Mouse (Mus musculus) G1E (cell line): Measurements from ENCODE around the gene Lrrc27.

Experiments
- CTCF ChIP-seq: IDR thresholded peaks from 2 replicates; pipeline ENCODE4 v1.5.1; 2012; ENCODE audit warnings: low read depth, low read length, inconsistent platforms, mixed read lengths
- GATA1 ChIP-seq: IDR thresholded peaks from 2 replicates; pipeline ENCODE4 v1.6.1; 2012; ENCODE audit warnings: borderline replicate concordance, low read length, inconsistent platforms, mixed read lengths

GRCm38 (mm10) chr7:139208773-139209095, 4.1 kb upstream of the Lrrc27 start:
- TF ChIP-seq CTCF (no peak), GATA1 (no peak)
